Mouse (Mus musculus): ENCODE data around the gene Galnt11. TPM values are rescaled to one million over a fixed set of nuclear protein-coding genes. Genes with fewer than 3 reads are reported as not detected.
"Not testable (repeated sequence)": the region's sequence is repeated elsewhere in the genome, so short reads cannot be mapped to it uniquely, and the experiment has no call there.

The Galnt11 gene
- polyA plus RNA-seq, 1 experiment from 2014 or later, result 35.9 TPM

DNA sequence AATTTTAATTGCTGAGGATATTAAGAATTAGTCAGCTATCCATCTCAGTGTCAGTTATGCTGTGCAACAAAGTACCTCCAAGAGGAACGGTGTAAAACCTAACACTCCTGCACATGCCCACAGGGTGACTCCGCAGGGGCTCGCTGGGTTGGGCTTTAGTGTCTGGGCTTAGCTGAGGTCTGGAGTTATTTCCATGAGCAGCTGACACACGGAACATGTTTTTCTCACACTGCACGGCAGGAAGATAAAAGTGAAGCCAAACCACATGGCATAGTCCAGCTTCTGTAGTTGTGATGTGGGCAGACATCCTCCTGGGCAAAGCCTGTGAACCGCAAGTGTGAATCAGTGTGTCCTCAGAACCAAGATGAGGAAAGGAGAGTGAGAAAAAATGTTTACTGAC is 6.7 kb upstream of the Galnt11 start:
- H3K9me3 ChIP-seq, result no peaks in the 10 kb centered on the region
- ATAC-seq (ENCODE audit: low FRiP score), result no peak
- H3K27ac ChIP-seq, result no peak overlapping the region
- no peaks in the 10 kb centered on the region for H3K4me1 ChIP-seq
- H3K9ac ChIP-seq, result no peak overlapping the region
- no peak overlapping the region for H3K4me3 ChIP-seq (replicated peaks)
- H3K27me3 ChIP-seq, result no peaks in the 10 kb centered on the region
- H3K4me2 ChIP-seq, result no peak overlapping the region
- H3K36me3 ChIP-seq (replicated peaks), result no peaks in the 10 kb centered on the region
- WGBS, result 89% methylated on average over 6 of the region's 6 CpGs

DNA sequence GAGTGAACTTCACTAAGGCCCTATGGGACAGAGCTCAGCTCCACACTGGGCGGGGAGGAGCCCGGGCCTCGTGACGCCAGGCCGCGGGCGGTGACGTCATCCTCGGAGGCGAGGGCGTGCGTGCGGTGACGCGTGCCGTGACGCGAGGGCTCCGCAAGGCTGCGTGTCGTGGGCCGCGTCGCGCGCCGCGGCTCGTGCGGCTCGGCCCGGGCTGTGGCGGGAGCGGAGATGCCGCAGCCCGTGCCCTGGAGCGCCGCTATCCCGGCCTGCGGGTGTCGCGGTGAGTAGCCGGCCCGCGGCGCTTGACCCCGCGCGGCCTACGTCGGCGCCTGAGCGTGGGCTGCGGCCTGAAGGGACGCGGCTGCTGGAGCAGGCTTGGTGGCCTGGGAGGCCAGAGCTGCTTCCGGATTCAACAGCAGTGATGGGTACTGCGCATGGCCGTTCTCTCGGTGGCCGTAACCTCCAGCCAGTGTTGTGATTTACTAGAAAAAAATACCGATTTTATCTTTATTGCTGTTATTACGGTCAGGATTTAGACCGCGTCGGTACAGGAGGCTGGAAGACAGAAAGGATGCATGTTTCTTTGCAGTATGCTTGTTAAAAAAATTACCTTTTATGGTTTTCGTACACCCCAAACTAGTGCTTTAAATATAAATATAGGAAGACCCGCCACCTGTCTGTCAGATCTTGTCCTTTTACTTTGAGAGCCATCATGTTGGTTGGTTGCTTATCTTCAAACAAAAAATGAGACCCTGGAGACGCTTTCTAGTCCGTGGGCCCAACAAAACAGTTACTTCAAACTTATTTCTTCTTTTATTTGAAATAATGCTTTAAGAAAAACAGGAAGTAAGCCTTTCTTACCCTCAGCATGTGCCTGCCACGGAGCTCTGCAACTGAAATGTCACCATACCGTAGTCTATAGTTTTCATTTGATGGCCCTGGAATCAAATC is 1.3 kb downstream of the Galnt11 start, which contains the start of gene E130116L18Rik:
TSS of gene E130116L18Rik (minus strand) at position 402 of the 951 bp plus-strand sequence.
- Histone ChIP-seq H3K9me3 (no peaks in the 10 kb centered on the region), H3K27ac (peak within 1 kb of the TSS; percentile 86), H3K4me2 (peak within 1 kb of the TSS; percentile 60), H3K9ac (peak within 1 kb of the TSS; percentile 87), H3K4me3 (replicated peaks) (peak within 1 kb of the TSS; percentile 69), H3K36me3 (replicated peaks) (no peaks in the 10 kb centered on the region), H3K27me3 (no peaks in the 10 kb centered on the region), H3K4me1 (peaks cover 8% of the 10 kb centered on the region)
- peak; percentile 97 for ATAC-seq (ENCODE audit: low FRiP score)
- WGBS, result 5% methylated on average over 71 of the region's 72 CpGs

DNA sequence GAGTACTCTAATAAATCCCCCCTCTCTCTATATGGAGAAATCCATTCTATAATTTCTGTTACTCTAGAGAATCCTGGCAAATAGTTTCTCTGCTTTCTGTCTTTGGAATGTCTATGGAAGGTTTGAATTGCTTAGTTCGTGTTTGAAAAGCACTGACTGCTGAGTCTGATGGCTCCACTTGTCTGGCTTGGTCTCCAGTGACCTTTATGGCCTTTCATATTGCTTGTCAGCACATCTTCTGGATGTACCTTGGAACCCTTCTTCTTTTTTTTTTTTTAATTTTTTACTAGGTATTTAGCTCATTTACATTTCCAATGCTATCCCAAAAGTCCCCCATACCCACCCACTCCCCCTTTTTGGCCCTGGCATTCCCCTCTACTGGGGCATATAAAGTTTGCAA is 2.7 kb downstream of the Galnt11 start:
- H3K9ac ChIP-seq; H3K4me1 ChIP-seq; H3K9me3 ChIP-seq; H3K27ac ChIP-seq; H3K27me3 ChIP-seq; ATAC-seq (ENCODE audit: low FRiP score); H3K4me3 ChIP-seq (replicated peaks); H3K36me3 ChIP-seq (replicated peaks); H3K4me2 ChIP-seq: not testable (repeated sequence)
- WGBS, result 94% methylated on average over 1 of the region's 1 CpGs

DNA sequence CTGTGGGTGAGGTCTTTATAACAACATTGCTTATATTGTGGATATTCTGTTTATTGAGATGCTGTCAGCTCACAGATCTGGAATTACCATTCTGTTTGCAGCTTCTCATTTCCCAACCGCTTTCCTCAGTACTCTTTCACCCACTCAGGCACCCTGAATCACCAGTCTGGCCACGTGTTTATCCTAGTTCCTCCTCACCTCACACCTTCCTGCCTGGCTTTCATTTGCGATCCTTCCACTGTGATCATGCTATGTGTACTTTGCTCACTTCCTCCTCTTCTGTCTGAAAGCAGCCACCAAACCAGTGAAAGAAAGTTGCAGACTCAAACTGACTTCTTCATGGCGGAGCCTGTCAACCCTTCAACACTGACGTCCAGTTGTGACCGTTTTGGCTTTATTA is 21.4 kb downstream of the Galnt11 start:
- Histone ChIP-seq H3K36me3 (replicated peaks) (peaks cover 7% of the 10 kb centered on the region), H3K27me3 (no peaks in the 10 kb centered on the region), H3K4me1 (no peaks in the 10 kb centered on the region), H3K9ac (no peak overlapping the region), H3K4me3 (replicated peaks) (no peak overlapping the region), H3K9me3 (no peaks in the 10 kb centered on the region), H3K27ac (no peak overlapping the region), H3K4me2 (no peak overlapping the region)
- 96% methylated on average over 6 of the region's 6 CpGs for WGBS
- ATAC-seq (ENCODE audit: low FRiP score), result no peak

DNA sequence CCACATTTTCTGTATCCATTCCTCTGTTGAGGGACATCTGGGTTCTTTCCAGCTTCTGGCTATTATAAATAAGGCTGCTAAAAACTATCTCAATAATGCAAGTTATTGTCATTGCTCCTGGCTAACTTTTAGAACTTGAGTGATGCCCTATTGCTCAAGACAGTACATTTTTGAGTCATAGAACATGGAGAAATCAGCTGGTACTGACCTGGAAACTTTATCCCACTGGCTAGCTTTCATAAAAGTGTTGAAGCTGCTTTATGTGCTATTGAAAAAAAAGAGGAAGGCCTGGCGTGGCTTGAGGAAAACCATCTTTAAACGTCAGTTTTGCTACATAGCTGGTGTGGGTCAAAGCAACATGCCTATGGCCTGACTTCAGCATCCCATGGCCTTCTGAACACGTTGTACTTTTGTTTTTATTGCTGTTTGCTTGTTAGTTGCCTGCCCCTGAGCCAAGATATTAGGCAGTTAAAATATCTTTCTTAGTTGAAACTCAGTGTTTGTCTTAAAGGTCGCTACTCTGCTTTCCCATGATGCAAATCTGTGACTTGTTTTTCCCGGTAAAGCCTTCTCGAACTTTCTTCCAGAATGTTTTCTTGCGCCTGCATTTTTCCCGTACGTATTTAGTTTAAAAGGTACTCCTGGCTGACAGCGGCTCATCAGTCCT is 24.2 kb downstream of the Galnt11 start:
- H3K27ac ChIP-seq, result no peak overlapping the region
- no peaks in the 10 kb centered on the region for H3K27me3 ChIP-seq
- no peak overlapping the region for H3K9ac ChIP-seq
- no peak for ATAC-seq (ENCODE audit: low FRiP score)
- H3K4me3 ChIP-seq (replicated peaks), result no peak overlapping the region
- peaks cover 11% of the 10 kb centered on the region for H3K36me3 ChIP-seq (replicated peaks)
- WGBS, result 88% methylated on average over 10 of the region's 10 CpGs
- no peaks in the 10 kb centered on the region for H3K9me3 ChIP-seq
- H3K4me2 ChIP-seq, result no peak overlapping the region
- H3K4me1 ChIP-seq, result no peaks in the 10 kb centered on the region

DNA sequence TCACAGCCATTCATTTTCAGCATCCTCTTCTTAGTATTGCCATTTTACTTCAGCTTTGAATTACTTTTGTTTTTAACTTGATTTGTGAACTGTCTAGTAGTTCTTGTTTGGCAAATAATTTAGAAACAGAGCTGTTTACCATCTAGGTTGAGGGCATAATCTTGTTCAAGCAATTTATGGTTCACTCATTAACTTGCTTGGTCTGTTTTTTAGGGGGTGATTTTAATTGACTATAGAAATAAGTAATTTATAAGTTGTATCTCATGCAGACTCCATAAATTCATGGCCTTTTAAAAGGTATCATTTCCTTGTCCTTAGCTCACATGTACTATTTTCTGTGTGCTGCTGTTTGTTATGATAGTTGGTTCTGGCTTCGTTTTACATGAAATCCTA is 24.8 kb downstream of the Galnt11 start:
- no peak for ATAC-seq (ENCODE audit: low FRiP score)
- Histone ChIP-seq H3K9ac (no peak overlapping the region), H3K27me3 (no peaks in the 10 kb centered on the region), H3K36me3 (replicated peaks) (peaks cover 16% of the 10 kb centered on the region), H3K4me3 (replicated peaks) (no peak overlapping the region), H3K4me1 (no peaks in the 10 kb centered on the region), H3K9me3 (no peaks in the 10 kb centered on the region), H3K4me2 (no peak overlapping the region), H3K27ac (no peak overlapping the region)
- 77% methylated on average over 1 of the region's 1 CpGs for WGBS

DNA sequence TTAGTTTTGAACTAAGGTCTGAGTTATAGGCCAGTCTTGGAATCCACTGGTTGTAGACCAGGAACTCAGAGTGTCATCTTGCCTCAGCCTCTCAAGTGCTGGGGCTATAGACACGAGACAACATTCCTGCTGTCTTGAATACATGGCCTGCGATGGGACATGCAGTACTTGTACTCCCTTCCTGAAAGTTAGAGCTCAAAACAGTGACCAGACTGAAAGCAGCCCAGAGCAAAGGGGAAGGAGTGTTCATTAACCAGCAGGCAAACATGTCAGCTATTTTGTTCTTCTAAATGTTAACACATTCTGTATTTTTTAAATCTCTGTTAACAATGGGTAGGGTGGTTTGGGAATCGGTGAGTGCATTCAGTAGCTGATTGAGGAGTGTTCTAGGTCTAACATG is 25.3 kb downstream of the Galnt11 start:
- WGBS, result 84% methylated on average over 3 of the region's 3 CpGs
- Histone ChIP-seq H3K9me3 (no peaks in the 10 kb centered on the region), H3K27me3 (no peaks in the 10 kb centered on the region), H3K4me1 (no peaks in the 10 kb centered on the region), H3K4me3 (replicated peaks) (no peak overlapping the region), H3K4me2 (no peak overlapping the region), H3K27ac (no peak overlapping the region), H3K9ac (no peak overlapping the region), H3K36me3 (replicated peaks) (peaks cover 22% of the 10 kb centered on the region)
- ATAC-seq (ENCODE audit: low FRiP score), result no peak

DNA sequence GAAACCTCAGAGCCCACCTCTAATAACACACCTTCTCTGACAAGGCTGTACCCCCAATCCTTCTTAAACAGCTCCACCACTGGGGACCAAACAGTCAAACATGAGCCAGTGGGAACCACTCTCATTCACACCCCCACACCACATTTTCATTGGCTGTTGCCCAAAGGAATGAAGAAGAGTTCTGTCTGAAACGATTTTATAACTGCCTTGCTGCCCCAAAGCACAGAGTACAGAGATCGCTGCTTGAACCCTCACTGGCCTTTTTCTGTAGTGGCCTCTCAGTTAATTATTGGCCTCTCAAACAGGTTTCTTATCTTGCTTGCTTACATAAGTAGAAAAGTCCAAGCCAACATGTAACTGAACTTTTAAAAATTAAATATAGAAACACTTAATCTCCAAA is 30.7 kb downstream of the Galnt11 start:
- no peak overlapping the region for H3K4me3 ChIP-seq (replicated peaks)
- H3K27me3 ChIP-seq, result no peaks in the 10 kb centered on the region
- WGBS, result 89% methylated on average over 2 of the region's 2 CpGs
- H3K4me1 ChIP-seq, result no peaks in the 10 kb centered on the region
- ATAC-seq (ENCODE audit: low FRiP score), result no peak
- H3K27ac ChIP-seq, result no peak overlapping the region
- no peak overlapping the region for H3K4me2 ChIP-seq
- H3K36me3 ChIP-seq (replicated peaks), result peaks cover 56% of the 10 kb centered on the region
- no peak overlapping the region for H3K9ac ChIP-seq
- H3K9me3 ChIP-seq, result no peaks in the 10 kb centered on the region

DNA sequence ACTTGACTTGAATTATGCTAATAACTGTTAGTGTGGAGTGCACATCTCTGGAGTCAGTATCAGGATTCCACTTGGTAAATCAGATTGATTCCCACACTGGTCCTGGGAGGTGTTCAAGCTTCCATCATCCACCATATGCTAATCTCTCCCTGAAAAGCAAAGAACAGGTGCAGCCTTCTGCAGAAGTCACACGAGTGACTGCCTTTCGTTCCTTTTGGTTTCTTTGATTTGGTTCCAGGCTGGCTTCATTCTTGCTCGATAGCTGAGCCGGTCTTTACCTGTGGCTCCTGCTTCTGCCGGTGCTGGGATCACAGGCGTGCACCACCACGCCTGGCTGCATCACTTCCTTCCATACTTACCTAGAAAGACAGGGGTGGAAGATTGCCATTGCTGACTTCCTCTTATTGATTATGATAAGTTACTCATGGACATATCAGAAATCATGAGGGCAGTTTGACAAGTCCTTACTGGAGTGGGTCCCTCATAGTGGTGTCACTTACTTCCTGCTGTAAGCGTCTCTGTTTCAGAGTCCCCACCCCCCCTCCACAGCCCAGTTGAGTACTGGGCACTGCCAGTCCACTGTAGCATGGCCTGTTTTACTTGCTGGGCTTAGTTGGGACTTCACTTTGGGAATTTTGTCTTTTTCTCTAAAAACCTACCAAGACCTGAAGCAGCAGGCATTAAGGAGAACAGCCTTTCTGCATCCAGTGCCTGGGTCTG is 31.3 kb downstream of the Galnt11 start:
- Histone ChIP-seq H3K4me1 (no peaks in the 10 kb centered on the region), H3K4me3 (replicated peaks) (no peak overlapping the region), H3K27ac (no peak overlapping the region), H3K4me2 (no peak overlapping the region), H3K9me3 (no peaks in the 10 kb centered on the region), H3K36me3 (replicated peaks) (peaks cover 62% of the 10 kb centered on the region), H3K9ac (no peak overlapping the region), H3K27me3 (no peaks in the 10 kb centered on the region)
- WGBS, result 93% methylated on average over 8 of the region's 8 CpGs
- no peak for ATAC-seq (ENCODE audit: low FRiP score)

DNA sequence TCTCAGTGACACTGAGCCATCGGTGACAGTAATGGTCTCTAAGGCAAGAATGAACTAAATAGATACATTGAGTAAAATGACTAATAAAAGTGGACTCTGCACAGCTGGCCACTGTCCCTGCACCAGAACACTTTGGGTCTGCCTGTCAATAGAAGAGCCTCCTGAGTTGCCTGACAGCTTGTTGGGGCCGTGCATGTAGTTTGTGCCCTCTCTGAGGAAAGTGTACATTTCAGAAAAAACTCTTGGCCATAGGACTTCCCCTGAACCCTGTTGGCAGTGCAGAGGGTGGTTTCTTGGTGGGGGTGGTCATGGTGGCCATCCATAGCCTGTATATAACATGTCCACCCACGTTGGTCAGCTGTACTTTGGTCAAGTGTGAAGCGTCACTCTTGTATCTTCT is 32.8 kb downstream of the Galnt11 start:
- H3K27ac ChIP-seq, result no peak overlapping the region
- H3K9ac ChIP-seq, result no peak overlapping the region
- no peaks in the 10 kb centered on the region for H3K9me3 ChIP-seq
- 92% methylated on average over 4 of the region's 4 CpGs for WGBS
- H3K4me3 ChIP-seq (replicated peaks), result no peak overlapping the region
- peaks cover 77% of the 10 kb centered on the region for H3K36me3 ChIP-seq (replicated peaks)
- ATAC-seq (ENCODE audit: low FRiP score), result no peak
- no peaks in the 10 kb centered on the region for H3K27me3 ChIP-seq
- H3K4me2 ChIP-seq, result no peak overlapping the region
- no peaks in the 10 kb centered on the region for H3K4me1 ChIP-seq

DNA sequence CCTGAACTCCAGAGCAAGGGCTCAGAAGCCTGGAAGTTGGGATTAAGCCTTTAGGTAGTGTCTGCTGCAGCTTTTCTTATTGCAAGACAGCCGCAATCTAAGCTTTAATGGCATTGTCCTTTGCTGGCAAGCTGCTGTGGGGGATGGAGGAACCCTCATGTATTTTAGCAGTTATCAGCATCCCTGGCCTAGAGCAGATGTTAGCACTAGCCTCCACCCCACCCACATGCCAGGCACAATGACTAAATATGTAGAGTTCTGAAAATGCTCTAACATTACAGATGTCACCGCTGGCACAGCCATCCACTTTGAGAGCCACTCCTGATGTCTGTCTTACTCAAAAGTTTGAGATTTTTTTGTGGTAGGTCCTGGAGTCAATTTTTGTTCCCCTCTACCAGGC is 35.0 kb downstream of the Galnt11 start:
- no peaks in the 10 kb centered on the region for H3K4me1 ChIP-seq
- whole genome bisulfite sequencing, result 83% methylated on average over 2 of the region's 2 CpGs
- H3K27ac ChIP-seq, result no peak overlapping the region
- H3K36me3 ChIP-seq (replicated peaks), result peaks cover 65% of the 10 kb centered on the region
- H3K9ac ChIP-seq, result no peak overlapping the region
- H3K9me3 ChIP-seq, result no peaks in the 10 kb centered on the region
- ATAC-seq (ENCODE audit: low FRiP score), result no peak
- no peaks in the 10 kb centered on the region for H3K27me3 ChIP-seq
- H3K4me2 ChIP-seq, result no peak overlapping the region
- H3K4me3 ChIP-seq (replicated peaks), result no peak overlapping the region

DNA sequence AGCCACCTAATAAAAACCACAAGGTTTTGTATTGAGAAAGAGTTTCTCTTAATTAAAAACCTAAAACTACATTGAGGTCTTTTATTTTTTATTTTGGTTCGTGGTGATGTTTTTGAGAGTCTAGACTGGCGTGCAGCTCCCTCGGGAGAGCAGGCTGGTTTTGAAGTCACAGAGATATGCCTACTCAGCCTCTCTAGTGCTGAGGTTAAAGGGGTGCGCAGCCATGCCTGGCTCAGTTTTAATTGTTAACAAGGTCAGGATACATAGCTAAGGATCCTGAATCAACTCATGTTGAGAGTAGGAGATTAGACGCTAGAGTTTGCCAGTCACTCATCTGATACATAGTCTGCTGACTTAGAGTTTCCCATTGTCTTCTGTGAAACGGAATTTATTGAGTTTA is 39.7 kb downstream of the Galnt11 start:
- H3K36me3 ChIP-seq (replicated peaks), result peaks cover 75% of the 10 kb centered on the region
- no peak overlapping the region for H3K9ac ChIP-seq
- no peak overlapping the region for H3K27ac ChIP-seq
- no peaks in the 10 kb centered on the region for H3K9me3 ChIP-seq
- H3K4me2 ChIP-seq, result no peak overlapping the region
- WGBS, result 90% methylated on average over 6 of the region's 6 CpGs
- no peak overlapping the region for H3K4me3 ChIP-seq (replicated peaks)
- no peaks in the 10 kb centered on the region for H3K4me1 ChIP-seq
- H3K27me3 ChIP-seq, result no peaks in the 10 kb centered on the region
- no peak for ATAC-seq (ENCODE audit: low FRiP score)

Measured in forebrain, embryonic 12.5 days (tissue).